In genomic region chr13:22747524-22747923, GRCm38 (mm10) we compare ENCODE assay signal across 20 mouse cellular contexts. TPM values are rescaled to one million over a fixed set of nuclear protein-coding genes. Genes with fewer than 3 reads are reported as not detected.
DNase-seq lines count a peak whose midpoint lies in the region; ATAC-seq and TF ChIP-seq lines count a peak whose summit lies in the region.
"Had no signal": no experiment of that assay in that cellular context is flagged by ENCODE, and none has a peak within 500 bp of the region (broad histone marks: within the 10 kb centered on the region; RNA-seq: fewer than 3 reads in every experiment).

No protein-coding gene starts in this region.

- DNase-seq in hindbrain, embryonic 14.5 days (ENCODE audit: low spot score) = peak; percentile 28
- DNase-seq in midbrain, postnatal 0 days (ENCODE audit: low spot score) = peak; percentile 63
- no peak for DNase-seq in midbrain, embryonic 11.5 days (ENCODE audit: low spot score, missing footprints)
- DNase-seq in brain, adult 2 months (ENCODE audit: low read depth, low spot score) = peak; percentile 31
- no peak for DNase-seq in adrenal gland, postnatal 4 days (ENCODE audit: low spot score in 2 of 2)
- DNase-seq in gastrocnemius, adult 2 months = no peak
- DNase-seq: adrenal gland, adult 2 months; cerebellum, adult 2 months; kidney, adult 8-10 months; lung, postnatal 36 days; right cerebral cortex, postnatal 25 days had no signal

- H3K4me2 ChIP-seq in hindbrain, embryonic 14.5 days (replicated peaks) = no peak overlapping the region
- H3K4me2 ChIP-seq in hindbrain, embryonic 12.5 days (replicated peaks) = no peak overlapping the region
- no peak overlapping the region for H3K4me2 ChIP-seq in midbrain, postnatal 0 days (ENCODE audit: low read depth, low read length, poor library complexity, severe bottlenecking)
- no peak overlapping the region for H3K4me2 ChIP-seq in midbrain, embryonic 11.5 days
- H3K4me2 ChIP-seq: hindbrain, embryonic 15.5 days; midbrain, embryonic 12.5 days had no signal

- peak; percentile 72 for TF ChIP-seq CTCF in midbrain, postnatal 0 days (IDR thresholded peaks at IDR 0.05)
- TF ChIP-seq CTCF in gastrocnemius, adult 2 months (IDR thresholded peaks at IDR 0.05) = no peak

- H3K9me3 ChIP-seq in hindbrain, embryonic 14.5 days (ENCODE audit: control insufficient read depth, low read length) = no peaks in the 10 kb centered on the region
- H3K9me3 ChIP-seq in hindbrain, embryonic 12.5 days (replicated peaks) = no peaks in the 10 kb centered on the region
- no peaks in the 10 kb centered on the region for H3K9me3 ChIP-seq in midbrain, postnatal 0 days (ENCODE audit: low read length)
- no peaks in the 10 kb centered on the region for H3K9me3 ChIP-seq in midbrain, embryonic 11.5 days (ENCODE audit: control insufficient read depth, low read length)
- H3K9me3 ChIP-seq: hindbrain, embryonic 15.5 days; midbrain, embryonic 12.5 days had no signal

- H3K9ac ChIP-seq in hindbrain, embryonic 14.5 days = no peak overlapping the region
- H3K9ac ChIP-seq in hindbrain, embryonic 12.5 days = no peak overlapping the region
- no peak overlapping the region for H3K9ac ChIP-seq in midbrain, postnatal 0 days (replicated peaks; ENCODE audit: low read length, poor library complexity, severe bottlenecking)
- H3K9ac ChIP-seq in midbrain, embryonic 11.5 days (ENCODE audit: low read length) = no peak overlapping the region
- H3K9ac ChIP-seq: hindbrain, embryonic 15.5 days; midbrain, embryonic 12.5 days had no signal

- no peaks in the 10 kb centered on the region for H3K4me1 ChIP-seq in hindbrain, embryonic 14.5 days (replicated peaks; ENCODE audit: control insufficient read depth, insufficient read depth, low read length)
- no peaks in the 10 kb centered on the region for H3K4me1 ChIP-seq in hindbrain, embryonic 12.5 days
- no peaks in the 10 kb centered on the region for H3K4me1 ChIP-seq in midbrain, postnatal 0 days (ENCODE audit: insufficient read depth, low read length)
- H3K4me1 ChIP-seq in midbrain, embryonic 11.5 days (ENCODE audit: control insufficient read depth, insufficient read depth, low read length) = no peaks in the 10 kb centered on the region
- H3K4me1 ChIP-seq: hindbrain, embryonic 15.5 days; midbrain, embryonic 12.5 days had no signal

- H3K36me3 ChIP-seq in hindbrain, embryonic 14.5 days (replicated peaks; ENCODE audit: control insufficient read depth, insufficient read depth) = no peaks in the 10 kb centered on the region
- H3K36me3 ChIP-seq in hindbrain, embryonic 12.5 days = no peaks in the 10 kb centered on the region
- H3K36me3 ChIP-seq in midbrain, postnatal 0 days (ENCODE audit: insufficient read depth, low read length) = no peaks in the 10 kb centered on the region
- H3K36me3 ChIP-seq in midbrain, embryonic 11.5 days (ENCODE audit: control insufficient read depth, insufficient read depth, low read length) = no peaks in the 10 kb centered on the region
- H3K36me3 ChIP-seq: hindbrain, embryonic 15.5 days; midbrain, embryonic 12.5 days had no signal

- no peak for ATAC-seq in hindbrain, embryonic 14.5 days (ENCODE audit: low FRiP score)
- no peak for ATAC-seq in hindbrain, embryonic 12.5 days (ENCODE audit: low FRiP score)
- ATAC-seq in midbrain, postnatal 0 days (ENCODE audit: low FRiP score) = no peak
- no peak for ATAC-seq in midbrain, embryonic 11.5 days (ENCODE audit: low FRiP score)

- no peak overlapping the region for H3K27ac ChIP-seq in hindbrain, embryonic 14.5 days
- H3K27ac ChIP-seq in hindbrain, embryonic 12.5 days = no peak overlapping the region
- H3K27ac ChIP-seq in midbrain, postnatal 0 days (ENCODE audit: low read depth, low read length) = no peak overlapping the region
- H3K27ac ChIP-seq in midbrain, embryonic 11.5 days (ENCODE audit: low read depth, low read length) = no peak overlapping the region
- H3K27ac ChIP-seq in gastrocnemius, adult 2 months = no peak overlapping the region
- H3K27ac ChIP-seq: hindbrain, embryonic 15.5 days; midbrain, embryonic 12.5 days had no signal

- H3K27me3 ChIP-seq in hindbrain, embryonic 14.5 days (ENCODE audit: control insufficient read depth, insufficient read depth, low read length) = no peaks in the 10 kb centered on the region
- H3K27me3 ChIP-seq in hindbrain, embryonic 12.5 days = no peaks in the 10 kb centered on the region
- no peaks in the 10 kb centered on the region for H3K27me3 ChIP-seq in midbrain, postnatal 0 days (ENCODE audit: insufficient read depth, low read length)
- no peaks in the 10 kb centered on the region for H3K27me3 ChIP-seq in midbrain, embryonic 11.5 days (ENCODE audit: control insufficient read depth, insufficient read depth, low read length)
- H3K27me3 ChIP-seq: hindbrain, embryonic 15.5 days; midbrain, embryonic 12.5 days had no signal

- intact Hi-C loops in gastrocnemius, adult 2 months (cut with DNase I) = no loop called here

- no peak overlapping the region for H3K4me3 ChIP-seq in hindbrain, embryonic 14.5 days (replicated peaks; ENCODE audit: low read length)
- H3K4me3 ChIP-seq in hindbrain, embryonic 12.5 days = no peak overlapping the region
- H3K4me3 ChIP-seq in midbrain, postnatal 0 days (ENCODE audit: low read depth, low read length) = no peak overlapping the region
- no peak overlapping the region for H3K4me3 ChIP-seq in midbrain, embryonic 11.5 days (ENCODE audit: low read depth, low read length)
- H3K4me3 ChIP-seq in gastrocnemius, adult 2 months = no peak overlapping the region
- H3K4me3 ChIP-seq: hindbrain, embryonic 15.5 days; midbrain, embryonic 12.5 days had no signal

RNA-seq across cellular contexts. Expression of gene Vmn1r207-ps, which starts 18.1 kb away (rescaled TPM):
- not detected in 2 replicates for polyA plus RNA-seq in hindbrain, embryonic 14.5 days (2014; fragmentation: Nextera tagmentation; extraction: Ambion mirVana)
- polyA plus RNA-seq in hindbrain, embryonic 12.5 days (2016; fragmentation: Nextera tagmentation; extraction: Ambion mirVana) = not detected in 2 replicates
- not detected in 2 replicates for total RNA-seq in midbrain, postnatal 0 days (2014; rRNA removed)
- polyA plus RNA-seq in midbrain, postnatal 0 days (2015; fragmentation: Nextera tagmentation; extraction: Ambion mirVana) = not detected in 2 replicates
- polyA plus RNA-seq in midbrain, embryonic 11.5 days (2014; fragmentation: Nextera tagmentation; extraction: Ambion mirVana) = not detected in 2 replicates
- not detected for total RNA-seq in adrenal gland, postnatal 4 days (2021)
- under 1 TPM in 1 of 2 experiments, not detected in 1; 0.06 TPM for total RNA-seq in gastrocnemius, adult 2 months (2021)
- total RNA-seq: adrenal gland, adult 2 months; granulocyte monocyte progenitor cell, adult 5-6 weeks had no signal
- polyA plus RNA-seq: adrenal gland, adult 2 months; heart, embryonic 14.5 days; hindbrain, embryonic 15.5 days; limb, embryonic 14.5 days; liver, embryonic 16.5 days; midbrain, embryonic 12.5 days had no signal

RNA-seq across cellular contexts. Expression of gene Vmn1r208, which starts 29.7 kb away (rescaled TPM):
- polyA plus RNA-seq in hindbrain, embryonic 14.5 days (2014; fragmentation: Nextera tagmentation; extraction: Ambion mirVana) = not detected in 2 replicates
- polyA plus RNA-seq in hindbrain, embryonic 12.5 days (2016; fragmentation: Nextera tagmentation; extraction: Ambion mirVana) = not detected in 2 replicates
- not detected in 2 replicates for total RNA-seq in midbrain, postnatal 0 days (2014; rRNA removed)
- not detected in 2 replicates for polyA plus RNA-seq in midbrain, postnatal 0 days (2015; fragmentation: Nextera tagmentation; extraction: Ambion mirVana)
- not detected in 2 replicates for polyA plus RNA-seq in midbrain, embryonic 11.5 days (2014; fragmentation: Nextera tagmentation; extraction: Ambion mirVana)
- total RNA-seq in adrenal gland, postnatal 4 days (2021) = not detected
- total RNA-seq in gastrocnemius, adult 2 months (2021) = not detected
- total RNA-seq: adrenal gland, adult 2 months; granulocyte monocyte progenitor cell, adult 5-6 weeks; layer of hippocampus, adult 8-10 months had no signal
- polyA plus RNA-seq: adrenal gland, adult 2 months; cerebellum, adult 2 months; cortical plate, adult 2 months; heart, embryonic 14.5 days; hindbrain, embryonic 15.5 days; limb, embryonic 14.5 days; liver, embryonic 16.5 days; midbrain, embryonic 12.5 days had no signal

Comparison
In these comparisons a context has a peak if more than half of its experiments do, and no peak if none do; other contexts are left out.
1. DNase-seq: peak in hindbrain, embryonic 14.5 days (single experiment), midbrain, postnatal 0 days (single experiment) and brain, adult 2 months (single experiment); none in midbrain, embryonic 11.5 days (single experiment), adrenal gland, postnatal 4 days (0 of 2) and gastrocnemius, adult 2 months (single experiment).